Mouse (Mus musculus): Measurements from ENCODE around the gene Naga. TPM values are rescaled to one million over a fixed set of nuclear protein-coding genes. Genes with fewer than 3 reads are reported as not detected.
"Not testable (repeated sequence)": the region's sequence is repeated elsewhere in the genome, so short reads cannot be mapped to it uniquely, and the experiment has no call there.

The Naga gene
- polyA plus RNA-seq, 1 experiment from 2014 or later: 22.8 TPM

DNA sequence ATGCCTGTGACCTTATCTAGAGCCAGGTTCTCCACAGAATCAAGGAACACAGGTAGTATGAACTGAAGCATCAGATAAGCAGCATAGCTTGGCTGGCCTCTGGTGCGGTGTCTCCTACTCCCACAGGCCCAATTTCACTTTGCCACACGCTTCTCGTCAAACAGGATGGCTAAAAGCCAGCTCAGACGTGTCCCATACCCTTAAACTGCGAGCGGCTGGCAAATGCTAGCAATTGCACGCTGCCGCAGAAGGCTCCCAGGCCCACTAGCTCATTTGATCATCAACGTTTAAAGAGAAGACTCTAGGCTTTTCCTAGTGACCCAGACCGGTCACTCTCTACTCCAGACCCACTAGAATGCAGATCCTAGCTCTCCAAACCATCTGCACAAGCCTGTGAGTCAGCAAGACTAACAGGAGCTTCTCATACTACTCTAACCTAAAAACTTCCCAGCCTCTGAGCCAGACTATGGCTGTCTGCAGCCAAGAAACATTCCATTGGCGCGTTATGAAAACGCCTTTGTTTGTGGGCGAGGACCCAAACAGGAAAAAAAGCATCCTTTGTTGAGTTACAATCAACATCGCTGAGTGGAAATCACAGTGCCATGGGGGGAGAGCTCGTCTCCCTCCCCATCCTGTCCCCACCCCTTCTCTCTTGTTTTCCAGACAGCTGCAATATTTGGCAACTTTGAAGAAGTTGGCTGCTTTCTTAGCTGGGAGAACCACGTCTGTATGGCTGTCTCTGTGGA lies 37.8 kb upstream of the Naga start:
- Histone ChIP-seq H3K27ac (ENCODE audit: low read depth, low read length) (no peak overlapping the region), H3K4me2 (replicated peaks; ENCODE audit: low read depth, low read length) (no peak overlapping the region), H3K36me3 (ENCODE audit: control insufficient read depth, insufficient read depth, low read length) (no peaks in the 10 kb centered on the region), H3K27me3 (ENCODE audit: control insufficient read depth, insufficient read depth, low read length) (no peaks in the 10 kb centered on the region), H3K9ac (ENCODE audit: low read depth, low read length) (no peak overlapping the region), H3K9me3 (ENCODE audit: control insufficient read depth, low read length) (no peaks in the 10 kb centered on the region), H3K4me1 (replicated peaks; ENCODE audit: control insufficient read depth, insufficient read depth, low read length) (no peaks in the 10 kb centered on the region), H3K4me3 (ENCODE audit: low read depth, low read length) (no peak overlapping the region)
- DNase-seq (ENCODE audit: low spot score) (no peak), ATAC-seq (ENCODE audit: low FRiP score) (no peak)
- 70% methylated on average over 17 of the region's 17 CpGs for WGBS

DNA sequence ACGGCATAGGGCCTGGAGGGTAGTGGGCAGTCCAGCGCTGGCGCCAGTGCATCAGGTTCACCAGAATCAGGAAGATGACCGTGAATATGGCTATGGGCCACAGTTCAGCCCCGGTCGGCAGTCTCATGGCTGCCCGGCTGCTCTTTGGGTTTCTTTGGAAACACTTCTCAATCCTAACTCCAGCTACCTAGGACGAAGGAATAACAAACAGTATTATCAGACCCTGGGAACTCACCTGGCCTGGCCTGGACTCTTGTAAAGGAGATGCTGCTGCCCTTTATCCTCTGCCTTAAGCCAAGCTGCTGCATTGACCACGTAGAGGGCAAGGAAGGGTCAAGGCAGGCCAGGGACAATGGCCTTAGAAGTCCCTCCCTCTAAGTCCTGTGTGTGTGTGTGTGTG lies 37.1 kb upstream of the Naga start:
- Histone ChIP-seq H3K9ac (ENCODE audit: low read depth, low read length) (no peak overlapping the region), H3K4me1 (replicated peaks; ENCODE audit: control insufficient read depth, insufficient read depth, low read length) (no peaks in the 10 kb centered on the region), H3K36me3 (ENCODE audit: control insufficient read depth, insufficient read depth, low read length) (no peaks in the 10 kb centered on the region), H3K4me2 (replicated peaks; ENCODE audit: low read depth, low read length) (no peak overlapping the region), H3K9me3 (ENCODE audit: control insufficient read depth, low read length) (no peaks in the 10 kb centered on the region), H3K4me3 (ENCODE audit: low read depth, low read length) (no peak overlapping the region), H3K27me3 (ENCODE audit: control insufficient read depth, insufficient read depth, low read length) (no peaks in the 10 kb centered on the region), H3K27ac (ENCODE audit: low read depth, low read length) (no peak overlapping the region)
- 85% methylated on average over 9 of the region's 9 CpGs for WGBS
- ATAC-seq (ENCODE audit: low FRiP score): no peak
- no peak for DNase-seq (ENCODE audit: low spot score)

DNA sequence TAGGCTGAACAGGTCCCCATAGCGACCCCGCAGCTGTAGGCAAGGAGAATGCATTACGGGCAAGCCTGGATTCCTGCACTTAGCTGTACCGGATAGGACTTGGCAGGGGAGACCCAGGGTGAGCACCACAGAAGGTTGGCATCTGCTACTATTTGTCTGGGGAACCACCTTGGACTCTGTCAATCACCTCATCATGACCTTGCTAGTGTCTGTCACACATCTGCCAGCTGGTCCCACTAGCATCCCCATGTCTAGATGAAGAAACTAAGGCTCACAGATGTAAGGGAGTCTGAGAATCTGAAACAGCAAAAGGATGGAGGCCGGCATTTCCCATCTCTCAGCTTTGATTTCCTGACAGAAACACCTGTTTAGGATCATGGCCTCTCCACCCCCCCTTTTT lies 35.7 kb upstream of the Naga start:
- H3K4me1 ChIP-seq (replicated peaks; ENCODE audit: control insufficient read depth, insufficient read depth, low read length): no peaks in the 10 kb centered on the region
- 80% methylated on average over 5 of the region's 5 CpGs for WGBS
- no peak for ATAC-seq (ENCODE audit: low FRiP score)
- H3K36me3 ChIP-seq (ENCODE audit: control insufficient read depth, insufficient read depth, low read length): no peaks in the 10 kb centered on the region
- H3K4me2 ChIP-seq (replicated peaks; ENCODE audit: low read depth, low read length): no peak overlapping the region
- no peaks in the 10 kb centered on the region for H3K27me3 ChIP-seq (ENCODE audit: control insufficient read depth, insufficient read depth, low read length)
- no peak for DNase-seq (ENCODE audit: low spot score)
- no peak overlapping the region for H3K9ac ChIP-seq (ENCODE audit: low read depth, low read length)
- no peaks in the 10 kb centered on the region for H3K9me3 ChIP-seq (ENCODE audit: control insufficient read depth, low read length)
- no peak overlapping the region for H3K27ac ChIP-seq (ENCODE audit: low read depth, low read length)
- H3K4me3 ChIP-seq (ENCODE audit: low read depth, low read length): no peak overlapping the region

DNA sequence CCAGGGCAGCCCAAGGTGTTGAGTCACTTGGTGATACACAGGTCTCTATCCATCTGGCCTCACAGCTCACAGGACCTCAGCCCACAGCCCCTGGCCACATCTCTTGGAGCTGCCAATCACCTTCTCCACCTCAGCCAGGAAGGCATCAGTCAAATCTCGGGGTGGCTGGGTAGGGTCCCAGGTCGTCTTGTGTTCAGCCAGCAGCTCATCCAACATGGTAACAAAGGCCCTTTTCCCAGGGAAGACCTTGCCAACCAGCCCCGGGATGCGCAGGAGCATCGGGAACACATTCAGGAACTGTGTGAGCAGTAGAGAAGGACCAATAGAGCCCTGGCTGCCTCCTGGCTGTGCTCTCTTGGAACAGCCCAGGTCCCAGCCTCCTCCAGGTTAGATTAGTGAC lies 34.3 kb upstream of the Naga start:
- no peak overlapping the region for H3K4me3 ChIP-seq (ENCODE audit: low read depth, low read length)
- no peak overlapping the region for H3K27ac ChIP-seq (ENCODE audit: low read depth, low read length)
- H3K27me3 ChIP-seq (ENCODE audit: control insufficient read depth, insufficient read depth, low read length): no peaks in the 10 kb centered on the region
- ATAC-seq (ENCODE audit: low FRiP score) (no peak), DNase-seq (ENCODE audit: low spot score) (no peak)
- H3K4me2 ChIP-seq (replicated peaks; ENCODE audit: low read depth, low read length): no peak overlapping the region
- H3K9me3 ChIP-seq (ENCODE audit: control insufficient read depth, low read length): no peaks in the 10 kb centered on the region
- no peaks in the 10 kb centered on the region for H3K4me1 ChIP-seq (replicated peaks; ENCODE audit: control insufficient read depth, insufficient read depth, low read length)
- H3K36me3 ChIP-seq (ENCODE audit: control insufficient read depth, insufficient read depth, low read length): no peaks in the 10 kb centered on the region
- WGBS: 87% methylated on average over 5 of the region's 5 CpGs
- no peak overlapping the region for H3K9ac ChIP-seq (ENCODE audit: low read depth, low read length)

DNA sequence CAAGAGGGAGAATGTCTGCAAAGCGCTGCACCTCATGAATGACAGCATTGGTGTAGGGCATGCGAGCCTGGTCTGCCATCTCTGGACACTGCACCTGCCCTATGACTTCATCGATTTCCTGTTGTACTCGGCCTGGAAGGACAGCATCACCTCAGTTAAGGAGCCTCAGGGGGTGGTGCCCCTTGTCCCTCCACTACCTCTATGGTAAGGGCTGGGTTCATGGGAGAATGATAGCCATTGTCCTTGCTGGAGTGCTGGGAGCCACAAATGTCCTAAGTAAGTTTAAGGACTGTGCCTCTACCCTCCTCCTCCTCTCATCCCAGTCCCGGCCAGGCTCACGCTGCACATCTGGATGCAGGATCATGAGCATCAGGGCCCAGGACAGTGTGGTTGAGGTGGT lies 33.7 kb upstream of the Naga start:
- Histone ChIP-seq H3K4me1 (replicated peaks; ENCODE audit: control insufficient read depth, insufficient read depth, low read length) (no peaks in the 10 kb centered on the region), H3K27me3 (ENCODE audit: control insufficient read depth, insufficient read depth, low read length) (no peaks in the 10 kb centered on the region), H3K36me3 (ENCODE audit: control insufficient read depth, insufficient read depth, low read length) (no peaks in the 10 kb centered on the region), H3K4me3 (ENCODE audit: low read depth, low read length) (no peak overlapping the region), H3K9ac (ENCODE audit: low read depth, low read length) (no peak overlapping the region), H3K4me2 (replicated peaks; ENCODE audit: low read depth, low read length) (no peak overlapping the region), H3K9me3 (ENCODE audit: control insufficient read depth, low read length) (no peaks in the 10 kb centered on the region), H3K27ac (ENCODE audit: low read depth, low read length) (no peak overlapping the region)
- no peak for DNase-seq (ENCODE audit: low spot score)
- 84% methylated on average over 6 of the region's 6 CpGs for WGBS
- no peak for ATAC-seq (ENCODE audit: low FRiP score)

DNA sequence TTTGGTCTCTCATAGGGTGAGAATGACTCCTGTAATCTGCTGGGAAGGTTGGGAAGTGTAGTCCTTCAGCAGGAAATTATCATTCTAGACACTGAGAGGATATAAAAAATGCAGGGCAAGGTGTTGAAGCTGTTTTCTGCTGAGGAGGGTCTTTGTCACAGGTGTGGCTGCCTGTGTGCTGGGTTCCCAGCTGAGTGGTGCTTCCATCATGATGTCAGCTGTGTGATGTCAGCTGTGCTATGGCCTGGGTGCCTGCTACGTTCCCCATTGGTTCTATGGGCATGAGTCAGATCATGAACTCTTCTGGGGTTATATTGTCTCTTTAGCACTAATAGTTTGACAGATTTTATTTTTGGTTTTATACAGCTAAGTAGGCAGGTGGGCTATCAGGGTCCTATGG lies 30.1 kb upstream of the Naga start:
- DNase-seq (ENCODE audit: low spot score): no peak
- Histone ChIP-seq H3K27ac (ENCODE audit: low read depth, low read length) (no peak overlapping the region), H3K36me3 (ENCODE audit: control insufficient read depth, insufficient read depth, low read length) (no peaks in the 10 kb centered on the region), H3K9ac (ENCODE audit: low read depth, low read length) (no peak overlapping the region), H3K9me3 (ENCODE audit: control insufficient read depth, low read length) (no peaks in the 10 kb centered on the region), H3K4me2 (replicated peaks; ENCODE audit: low read depth, low read length) (no peak overlapping the region), H3K4me1 (replicated peaks; ENCODE audit: control insufficient read depth, insufficient read depth, low read length) (no peaks in the 10 kb centered on the region), H3K4me3 (ENCODE audit: low read depth, low read length) (no peak overlapping the region), H3K27me3 (ENCODE audit: control insufficient read depth, insufficient read depth, low read length) (no peaks in the 10 kb centered on the region)
- no peak for ATAC-seq (ENCODE audit: low FRiP score)
- 77% methylated on average over 1 of the region's 1 CpGs for WGBS

DNA sequence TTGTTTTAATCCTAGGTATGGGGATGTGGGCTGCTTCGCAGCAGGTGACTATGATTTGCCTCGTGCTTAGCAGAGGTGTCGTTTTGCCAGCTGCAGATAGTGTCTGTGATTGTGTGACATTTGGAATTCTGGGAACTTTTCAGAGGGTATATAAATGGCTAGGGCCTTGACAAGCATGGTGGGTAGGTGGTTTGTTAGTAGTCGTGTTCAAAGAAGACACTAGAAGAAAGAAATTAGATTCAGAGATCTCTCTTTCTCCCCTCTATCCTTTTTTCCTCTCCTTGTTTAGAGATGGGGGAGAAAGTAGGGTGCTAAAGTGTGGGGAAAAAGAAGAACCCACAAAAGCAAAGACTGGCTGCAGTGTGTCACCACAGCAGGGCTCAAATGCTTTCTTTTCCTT lies 29.4 kb upstream of the Naga start:
- Histone ChIP-seq H3K4me1 (replicated peaks; ENCODE audit: control insufficient read depth, insufficient read depth, low read length) (no peaks in the 10 kb centered on the region), H3K4me3 (ENCODE audit: low read depth, low read length) (no peak overlapping the region), H3K9ac (ENCODE audit: low read depth, low read length) (no peak overlapping the region), H3K36me3 (ENCODE audit: control insufficient read depth, insufficient read depth, low read length) (no peaks in the 10 kb centered on the region), H3K9me3 (ENCODE audit: control insufficient read depth, low read length) (no peaks in the 10 kb centered on the region), H3K4me2 (replicated peaks; ENCODE audit: low read depth, low read length) (no peak overlapping the region), H3K27ac (ENCODE audit: low read depth, low read length) (no peak overlapping the region), H3K27me3 (ENCODE audit: control insufficient read depth, insufficient read depth, low read length) (no peaks in the 10 kb centered on the region)
- DNase-seq (ENCODE audit: low spot score): no peak
- 90% methylated on average over 4 of the region's 4 CpGs for WGBS
- no peak for ATAC-seq (ENCODE audit: low FRiP score)

DNA sequence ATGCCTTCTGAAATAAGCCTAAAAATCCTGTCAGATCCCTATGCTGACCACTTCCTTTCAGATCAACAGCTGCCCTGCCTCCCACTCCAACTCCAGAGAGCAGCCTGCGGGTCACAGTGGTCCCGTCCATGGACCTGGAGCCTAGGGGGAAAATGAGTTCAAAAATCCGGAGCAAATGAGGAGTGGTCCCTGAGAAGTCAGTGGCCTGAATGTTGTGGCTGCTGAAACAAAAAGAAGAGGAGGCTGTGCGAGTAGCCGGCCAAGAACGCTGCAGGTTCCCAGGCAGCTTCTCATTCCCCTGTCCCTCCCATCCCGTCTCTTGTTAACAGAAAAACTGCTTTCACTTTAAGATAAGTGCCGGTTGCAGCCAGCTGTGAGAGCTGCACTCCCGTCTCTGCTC lies 25.8 kb upstream of the Naga start:
- DNase-seq (ENCODE audit: low spot score); H3K27me3 ChIP-seq (ENCODE audit: control insufficient read depth, insufficient read depth, low read length); H3K27ac ChIP-seq (ENCODE audit: low read depth, low read length); H3K9ac ChIP-seq (ENCODE audit: low read depth, low read length); H3K4me1 ChIP-seq (replicated peaks; ENCODE audit: control insufficient read depth, insufficient read depth, low read length); H3K36me3 ChIP-seq (ENCODE audit: control insufficient read depth, insufficient read depth, low read length); H3K4me3 ChIP-seq (ENCODE audit: low read depth, low read length); H3K9me3 ChIP-seq (ENCODE audit: control insufficient read depth, low read length); ATAC-seq (ENCODE audit: low FRiP score); H3K4me2 ChIP-seq (replicated peaks; ENCODE audit: low read depth, low read length): not testable (repeated sequence)
- 10% methylated on average over 6 of the region's 9 CpGs for WGBS

DNA sequence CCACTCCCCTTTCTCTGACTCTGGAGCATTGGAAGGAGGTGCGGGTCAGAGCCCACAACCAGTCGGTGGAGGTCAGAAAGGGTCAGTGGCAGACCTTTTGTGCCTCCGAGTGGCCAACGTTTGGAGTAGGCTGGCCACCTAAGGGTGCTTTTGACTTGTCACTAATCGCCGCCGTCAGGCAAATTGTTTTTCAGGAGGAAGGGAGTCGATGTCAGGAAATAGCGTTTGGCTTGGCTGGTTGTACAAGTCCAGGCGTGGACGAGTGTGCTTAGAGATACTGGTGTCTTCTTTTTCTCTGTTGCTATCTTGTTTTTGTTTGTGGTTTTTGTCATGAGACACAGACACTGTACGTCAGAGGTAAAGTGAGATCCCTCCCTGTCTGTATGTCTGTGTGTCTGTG lies 25.1 kb upstream of the Naga start:
- ATAC-seq (ENCODE audit: low FRiP score); H3K4me2 ChIP-seq (replicated peaks; ENCODE audit: low read depth, low read length); H3K27ac ChIP-seq (ENCODE audit: low read depth, low read length); H3K9me3 ChIP-seq (ENCODE audit: control insufficient read depth, low read length); H3K4me3 ChIP-seq (ENCODE audit: low read depth, low read length); H3K4me1 ChIP-seq (replicated peaks; ENCODE audit: control insufficient read depth, insufficient read depth, low read length); DNase-seq (ENCODE audit: low spot score); H3K9ac ChIP-seq (ENCODE audit: low read depth, low read length); H3K27me3 ChIP-seq (ENCODE audit: control insufficient read depth, insufficient read depth, low read length); H3K36me3 ChIP-seq (ENCODE audit: control insufficient read depth, insufficient read depth, low read length): not testable (repeated sequence)
- 74% methylated on average over 7 of the region's 12 CpGs for WGBS
